In genomic region chr12:8301011-8301814, GRCm38 (mm10) we compare ENCODE assay signal across 8 mouse cellular contexts. TPM values are rescaled to one million over a fixed set of nuclear protein-coding genes. Genes with fewer than 3 reads are reported as not detected.
A peak's percentile ranks its signal among the peaks of the same experiment; 100 is the strongest.
DNase-seq lines count a peak whose midpoint lies in the region; ATAC-seq and TF ChIP-seq lines count a peak whose summit lies in the region.

No protein-coding gene starts in this region.

- DNase-seq in left cerebral cortex, adult 2 months (ENCODE audit: extremely low spot score in 1 of 2, low spot score in 2 of 2), result no peak
- DNase-seq in left cerebral cortex, postnatal 25 days (ENCODE audit: low spot score in 2 of 2), result no peak
- peak; percentile 65 for DNase-seq in forebrain, embryonic 11.5 days (ENCODE audit: low spot score)
- DNase-seq in thymus, postnatal 10 days (ENCODE audit: low spot score in 2 of 2), result no peak
- DNase-seq in spleen, postnatal 10 days (ENCODE audit: low spot score in 2 of 2), result no peak
- no peak for DNase-seq in layer of hippocampus, postnatal 25 days (ENCODE audit: extremely low spot score in 1 of 2, low spot score in 1 of 2)

- no peak overlapping the region for H3K27ac ChIP-seq in left cerebral cortex, adult 2 months
- no peak overlapping the region for H3K27ac ChIP-seq in forebrain, embryonic 11.5 days (ENCODE audit: low read depth, low read length)
- H3K27ac ChIP-seq in limb, embryonic 12.5 days, result no peak overlapping the region
- no peak overlapping the region for H3K27ac ChIP-seq in olfactory bulb, adult 2 months (ENCODE audit: insufficient read depth, low read depth, low read length)

- no peaks in the 10 kb centered on the region for H3K36me3 ChIP-seq in forebrain, embryonic 11.5 days (ENCODE audit: control insufficient read depth, insufficient read depth, low read length)
- no peaks in the 10 kb centered on the region for H3K36me3 ChIP-seq in limb, embryonic 12.5 days

- H3K4me3 ChIP-seq in left cerebral cortex, adult 2 months, result peak overlapping the region; percentile 39
- H3K4me3 ChIP-seq in forebrain, embryonic 11.5 days (ENCODE audit: low read depth, low read length), result peak overlapping the region; percentile 38
- H3K4me3 ChIP-seq in limb, embryonic 12.5 days (replicated peaks), result peak overlapping the region; percentile 54
- peak overlapping the region; percentile 44 for H3K4me3 ChIP-seq in olfactory bulb, adult 2 months (ENCODE audit: insufficient read depth, low read depth, low read length)

- H3K4me2 ChIP-seq in forebrain, embryonic 11.5 days (ENCODE audit: low read depth, low read length, severe bottlenecking), result peak overlapping the region; percentile 61
- peak overlapping the region; percentile 86 for H3K4me2 ChIP-seq in limb, embryonic 12.5 days

- H3K9me3 ChIP-seq in forebrain, embryonic 11.5 days (ENCODE audit: control insufficient read depth, low read length), result no peaks in the 10 kb centered on the region
- no peaks in the 10 kb centered on the region for H3K9me3 ChIP-seq in limb, embryonic 12.5 days

- intact Hi-C loops in left cerebral cortex, adult 2 months (cut with DNase I), result no loop called here
- intact Hi-C loops in left cerebral cortex, postnatal 25 days (cut with DNase I), result no loop called here

- peaks cover 15% of the 10 kb centered on the region for H3K4me1 ChIP-seq in forebrain, embryonic 11.5 days (replicated peaks; ENCODE audit: control insufficient read depth, insufficient read depth, low read length)
- H3K4me1 ChIP-seq in limb, embryonic 12.5 days (replicated peaks), result peaks cover 44% of the 10 kb centered on the region
- peaks cover 21% of the 10 kb centered on the region for H3K4me1 ChIP-seq in olfactory bulb, adult 2 months (ENCODE audit: control insufficient read depth, insufficient read depth, low read length)

- no peak for ATAC-seq in forebrain, embryonic 11.5 days (replicated peaks; ENCODE audit: low FRiP score)
- no peak for ATAC-seq in limb, embryonic 12.5 days (ENCODE audit: insufficient number of reproducible peaks, insufficient read depth, low FRiP score, low TSS enrichment, low read depth)

- peaks cover 91% of the 10 kb centered on the region for H3K27me3 ChIP-seq in forebrain, embryonic 11.5 days (ENCODE audit: control insufficient read depth, insufficient read depth, low read length)
- H3K27me3 ChIP-seq in limb, embryonic 12.5 days, result peaks cover 98% of the 10 kb centered on the region

- WGBS in forebrain, embryonic 11.5 days, result 2% methylated on average over 46 of the region's 46 CpGs
- WGBS in limb, embryonic 12.5 days, result 4% methylated on average over 46 of the region's 46 CpGs
- WGBS in olfactory bulb, adult 2 months, result 12% methylated on average over 46 of the region's 46 CpGs

- TF ChIP-seq CTCF in left cerebral cortex, adult 2 months (IDR thresholded peaks at IDR 0.05), result no peak
- TF ChIP-seq CTCF in olfactory bulb, adult 2 months (IDR thresholded peaks at IDR 0.05; ENCODE audit: insufficient read depth, low read depth, low read length), result no peak

- TF ChIP-seq POLR2A in olfactory bulb, adult 2 months (IDR thresholded peaks at IDR 0.05; ENCODE audit: insufficient read depth, low read depth, low read length), result no peak

- 0 out of 2 replicates have a peak overlapping the region, but pooled peaks have one; percentile 16 for H3K9ac ChIP-seq in forebrain, embryonic 11.5 days (ENCODE audit: low read length)
- peak overlapping the region; percentile 44 for H3K9ac ChIP-seq in limb, embryonic 12.5 days (replicated peaks)

RNA-seq across cellular contexts. Expression of gene Gdf7, which starts 0.5 kb away (rescaled TPM):
- total RNA-seq in left cerebral cortex, adult 2 months (2021), result 1 to 10 TPM in 1 of 2 experiments, under 1 TPM in 1; 0.66 to 1.1 TPM
- total RNA-seq in left cerebral cortex, postnatal 25 days (2021), result under 1 TPM; 0.71 to 0.85 TPM
- polyA plus RNA-seq in forebrain, embryonic 11.5 days (2014; fragmentation: Nextera tagmentation; extraction: Ambion mirVana), result 0.75 TPM in 1 of 2 replicates, not detected in the other
- 0.80 and 0.88 TPM in 2 replicates for polyA plus RNA-seq in limb, embryonic 12.5 days (2016; fragmentation: Nextera tagmentation; extraction: Ambion mirVana)
- not detected in 2 replicates for polyA plus RNA-seq in olfactory bulb, adult 2 months (2012; ENCODE audit: insufficient read depth, insufficient read length, low replicate concordance, missing spikeins)
- not detected for total RNA-seq in layer of hippocampus, postnatal 25 days (2021)

RNA-seq across cellular contexts. Expression of gene Hs1bp3, which starts 12.0 kb away (rescaled TPM):
- 10 to 100 TPM; 11.8 to 12.7 TPM for total RNA-seq in left cerebral cortex, adult 2 months (2021)
- total RNA-seq in left cerebral cortex, postnatal 25 days (2021), result 10 to 100 TPM; 14.3 to 15.6 TPM
- 7.8 and 10.5 TPM in 2 replicates for polyA plus RNA-seq in forebrain, embryonic 11.5 days (2014; fragmentation: Nextera tagmentation; extraction: Ambion mirVana)
- polyA plus RNA-seq in limb, embryonic 12.5 days (2016; fragmentation: Nextera tagmentation; extraction: Ambion mirVana), result 17.5 and 19.9 TPM in 2 replicates
- polyA plus RNA-seq in olfactory bulb, adult 2 months (2012; ENCODE audit: insufficient read depth, insufficient read length, low replicate concordance, missing spikeins), result not detected in 2 replicates
- 10 to 100 TPM; 11.1 to 11.3 TPM for total RNA-seq in layer of hippocampus, postnatal 25 days (2021)
